Mouse (Mus musculus) splenic B cell, adult 2 months (primary cell): ENCODE measurements around the gene Cela1.
A peak's percentile ranks its signal among the peaks of the same experiment; 100 is the strongest.

Experiments used
- DNase-seq: peaks from one replicate; pipeline ENCODE4 v3.0.0-alpha.2; 2011; ENCODE audit warnings: low read depth, low spot score
- H3K27me3 ChIP-seq: 2 replicates; pipeline ENCODE4 v1.6.1; 2012; ENCODE audit warnings: mild to moderate bottlenecking, low read length, moderate library complexity, mixed read lengths; ENCODE audit not compliant: control insufficient read depth, poor library complexity, insufficient read depth, severe bottlenecking
- H3K36me3 ChIP-seq: 2 replicates; pipeline ENCODE4 v1.6.1; 2012; ENCODE audit warnings: mild to moderate bottlenecking, low read length, moderate library complexity, mixed read lengths; ENCODE audit not compliant: control insufficient read depth, poor library complexity, insufficient read depth, severe bottlenecking

Cela1 gene

GRCm38 (mm10) chr15:100651610-100652009 lies 36.1 kb downstream of the Cela1 start:
- H3K27me3 ChIP-seq, result no peaks in the 10 kb centered on the region
- DNase-seq, result no peak
- H3K36me3 ChIP-seq, result peaks cover 26% of the 10 kb centered on the region

- Histone ChIP-seq H3K27me3 (no peaks in the 10 kb centered on the region), H3K36me3 (peaks cover 24% of the 10 kb centered on the region)
- DNase-seq, result no peak
These were observed 37.6 kb downstream of the Cela1 start for GRCm38 (mm10) chr15:100650111-100650510.

GRCm38 (mm10) chr15:100646161-100646560 lies 41.6 kb downstream of the Cela1 start:
- H3K27me3 ChIP-seq, result no peaks in the 10 kb centered on the region
- DNase-seq, result no peak
- peaks cover 26% of the 10 kb centered on the region for H3K36me3 ChIP-seq

GRCm38 (mm10) chr15:100642451-100642850 lies 45.3 kb downstream of the Cela1 start:
- Histone ChIP-seq H3K36me3 (peaks cover 24% of the 10 kb centered on the region), H3K27me3 (no peaks in the 10 kb centered on the region)
- no peak for DNase-seq

- Histone ChIP-seq H3K36me3 (peaks cover 22% of the 10 kb centered on the region), H3K27me3 (no peaks in the 10 kb centered on the region)
- DNase-seq, result no peak
These were observed 46.4 kb downstream of the Cela1 start for GRCm38 (mm10) chr15:100641226-100641810.

- Histone ChIP-seq H3K27me3 (no peaks in the 10 kb centered on the region), H3K36me3 (peaks cover 16% of the 10 kb centered on the region)
- no peak for DNase-seq
These were observed 47.6 kb downstream of the Cela1 start for GRCm38 (mm10) chr15:100639972-100640750.

GRCm38 (mm10) chr15:100637661-100638060 lies 50.1 kb downstream of the Cela1 start:
- Histone ChIP-seq H3K27me3 (no peaks in the 10 kb centered on the region), H3K36me3 (peaks cover 3% of the 10 kb centered on the region)
- DNase-seq, result peak; percentile 67

GRCm38 (mm10) chr15:100636700-100637501 lies 50.8 kb downstream of the Cela1 start, which contains the start of gene Smagp:
Gene Smagp (minus strand): TSS chr15:100636940.
- DNase-seq, result peak; percentile 53
- Histone ChIP-seq H3K27me3 (no peaks in the 10 kb centered on the region), H3K36me3 (peaks cover 3% of the 10 kb centered on the region)

- no peak for DNase-seq
- Histone ChIP-seq H3K36me3 (peaks cover 3% of the 10 kb centered on the region), H3K27me3 (no peaks in the 10 kb centered on the region)
These were observed 51.7 kb downstream of the Cela1 start for GRCm38 (mm10) chr15:100635851-100636645.

- H3K27me3 ChIP-seq, result no peaks in the 10 kb centered on the region
- DNase-seq, result no peak
- H3K36me3 ChIP-seq, result no peaks in the 10 kb centered on the region
These were observed 52.5 kb downstream of the Cela1 start for GRCm38 (mm10) chr15:100635239-100635638.

- Histone ChIP-seq H3K27me3 (no peaks in the 10 kb centered on the region), H3K36me3 (no peaks in the 10 kb centered on the region)
- DNase-seq, result peak; percentile 63
These were observed 54.4 kb downstream of the Cela1 start for GRCm38 (mm10) chr15:100633341-100633740.

- no peak for DNase-seq
- Histone ChIP-seq H3K36me3 (no peaks in the 10 kb centered on the region), H3K27me3 (no peaks in the 10 kb centered on the region)
These were observed 55.4 kb downstream of the Cela1 start for GRCm38 (mm10) chr15:100632323-100632722.

- Histone ChIP-seq H3K36me3 (no peaks in the 10 kb centered on the region), H3K27me3 (no peaks in the 10 kb centered on the region)
- DNase-seq, result no peak
These were observed 56.1 kb downstream of the Cela1 start for GRCm38 (mm10) chr15:100631454-100632170.

- H3K27me3 ChIP-seq, result no peaks in the 10 kb centered on the region
- H3K36me3 ChIP-seq, result no peaks in the 10 kb centered on the region
- no peak for DNase-seq
These were observed 57.6 kb downstream of the Cela1 start for GRCm38 (mm10) chr15:100630126-100630525.
